Mouse (Mus musculus): Measurements from ENCODE around the gene Pxn. TPM values are rescaled to one million over a fixed set of nuclear protein-coding genes. Genes with fewer than 3 reads are reported as not detected.
A peak's percentile ranks its signal among the peaks of the same experiment; 100 is the strongest.

Gene Pxn
- total RNA-seq, 1 experiment, result 29.4 TPM

- no peak for DNase-seq (ENCODE audit: low read depth, low spot score)
- no peak for TF ChIP-seq HCFC1 (IDR thresholded peaks at IDR 0.05; ENCODE audit: borderline replicate concordance, insufficient read depth, low read length)
- TF ChIP-seq MAFK (IDR thresholded peaks at IDR 0.05; ENCODE audit: insufficient read depth, low read depth, low read length), result no peak
- no peak for TF ChIP-seq ZNF384 (IDR thresholded peaks at IDR 0.05; ENCODE audit: low read depth, low read length)
- no peak for TF ChIP-seq ZC3H11A (IDR thresholded peaks at IDR 0.05; ENCODE audit: borderline replicate concordance, low read depth, low read length)
- no peak for TF ChIP-seq CHD2 (IDR thresholded peaks at IDR 0.05; ENCODE audit: low read depth, low read length)
- Histone ChIP-seq H3K27ac (ENCODE audit: insufficient read depth, low read depth, low read length, poor library complexity, severe bottlenecking) (no peak overlapping the region), H3K9ac (ENCODE audit: insufficient read depth, low read depth, low read length, poor library complexity, severe bottlenecking) (no peak overlapping the region), H3K4me3 (ENCODE audit: insufficient read depth in 1 of 2, low read depth in 1 of 2, low read length in 2 of 2, poor library complexity in 1 of 2, severe bottlenecking in 1 of 2) (no peak overlapping the region), H3K4me1 (ENCODE audit: control insufficient read depth in 2 of 2, insufficient read depth in 2 of 2, low read length in 2 of 2, poor library complexity in 1 of 2) (peaks cover 0 to 2% of the 10 kb centered on the region in 2 experiments; a peak in 1 of 4 replicates), H3K36me3 (ENCODE audit: control insufficient read depth, insufficient read depth, low read length, poor library complexity, severe bottlenecking) (peaks cover 62% of the 10 kb centered on the region), H3K9me3 (ENCODE audit: control insufficient read depth, insufficient read depth, low read depth, low read length) (no peaks in the 10 kb centered on the region)
- in situ Hi-C loops (cut with MboI; ENCODE audit: low sequenced_read_pairs in 2 of 2, unreplicated experiment in 2 of 2), result no loop called here
Measured at GRCm38 (mm10) chr5:115586780-115587179, 80.3 kb downstream of the Pxn start.

DNA sequence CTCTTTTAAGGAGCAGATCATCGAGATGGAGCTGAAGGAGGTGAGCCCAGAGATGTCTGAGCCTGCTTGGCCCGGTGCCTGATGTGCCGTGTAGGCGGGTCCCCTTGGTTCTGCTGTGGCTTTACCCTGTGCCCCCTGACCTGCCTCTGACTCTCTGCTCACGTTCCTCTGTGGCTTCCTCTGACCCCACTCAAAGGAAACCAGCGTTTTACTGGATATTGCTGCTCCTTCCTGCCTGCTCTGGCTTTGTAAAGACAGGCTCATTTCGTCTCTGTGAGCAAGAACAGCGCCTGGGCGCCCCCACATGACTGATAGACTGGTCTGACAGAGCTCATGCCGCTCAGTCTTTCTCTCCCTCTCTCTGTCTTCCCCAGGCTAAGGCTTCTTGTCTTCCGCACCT, 84.6 kb downstream of the Pxn start:
- TF ChIP-seq MAFK (IDR thresholded peaks at IDR 0.05; ENCODE audit: insufficient read depth, low read depth, low read length), result no peak
- no peak for TF ChIP-seq ZNF384 (IDR thresholded peaks at IDR 0.05; ENCODE audit: low read depth, low read length)
- no peak for TF ChIP-seq ZC3H11A (IDR thresholded peaks at IDR 0.05; ENCODE audit: borderline replicate concordance, low read depth, low read length)
- TF ChIP-seq CHD2 (IDR thresholded peaks at IDR 0.05; ENCODE audit: low read depth, low read length), result no peak
- no peak for TF ChIP-seq HCFC1 (IDR thresholded peaks at IDR 0.05; ENCODE audit: borderline replicate concordance, insufficient read depth, low read length)
- in situ Hi-C loops (cut with MboI; ENCODE audit: low sequenced_read_pairs in 2 of 2, unreplicated experiment in 2 of 2), result no loop called here
- H3K27ac ChIP-seq (ENCODE audit: insufficient read depth, low read depth, low read length, poor library complexity, severe bottlenecking), result peak overlapping the region; percentile 5; the same call in 1 of the 2 replicates
- no peaks in the 10 kb centered on the region for H3K4me1 ChIP-seq (ENCODE audit: control insufficient read depth in 2 of 2, insufficient read depth in 2 of 2, low read length in 2 of 2, poor library complexity in 1 of 2)
- peaks cover 72% of the 10 kb centered on the region for H3K36me3 ChIP-seq (ENCODE audit: control insufficient read depth, insufficient read depth, low read length, poor library complexity, severe bottlenecking)
- H3K9ac ChIP-seq (ENCODE audit: insufficient read depth, low read depth, low read length, poor library complexity, severe bottlenecking), result no peak overlapping the region
- no peak overlapping the region for H3K4me3 ChIP-seq (ENCODE audit: insufficient read depth in 1 of 2, low read depth in 1 of 2, low read length in 2 of 2, poor library complexity in 1 of 2, severe bottlenecking in 1 of 2)
- no peak for DNase-seq (ENCODE audit: low read depth, low spot score)
- no peaks in the 10 kb centered on the region for H3K9me3 ChIP-seq (ENCODE audit: control insufficient read depth, insufficient read depth, low read depth, low read length)

GRCm38 (mm10) chr5:115591506-115591905, 85.0 kb downstream of the Pxn start:
- Histone ChIP-seq H3K4me3 (ENCODE audit: insufficient read depth in 1 of 2, low read depth in 1 of 2, low read length in 2 of 2, poor library complexity in 1 of 2, severe bottlenecking in 1 of 2) (no peak overlapping the region), H3K9ac (ENCODE audit: insufficient read depth, low read depth, low read length, poor library complexity, severe bottlenecking) (no peak overlapping the region), H3K36me3 (ENCODE audit: control insufficient read depth, insufficient read depth, low read length, poor library complexity, severe bottlenecking) (peaks cover 73% of the 10 kb centered on the region), H3K9me3 (ENCODE audit: control insufficient read depth, insufficient read depth, low read depth, low read length) (no peaks in the 10 kb centered on the region), H3K4me1 (ENCODE audit: control insufficient read depth in 2 of 2, insufficient read depth in 2 of 2, low read length in 2 of 2, poor library complexity in 1 of 2) (no peaks in the 10 kb centered on the region), H3K27ac (ENCODE audit: insufficient read depth, low read depth, low read length, poor library complexity, severe bottlenecking) (no peak overlapping the region)
- in situ Hi-C loops (cut with MboI; ENCODE audit: low sequenced_read_pairs in 2 of 2, unreplicated experiment in 2 of 2), result no loop called here
- TF ChIP-seq CHD2 (IDR thresholded peaks at IDR 0.05; ENCODE audit: low read depth, low read length) (no peak), ZC3H11A (IDR thresholded peaks at IDR 0.05; ENCODE audit: borderline replicate concordance, low read depth, low read length) (no peak), MAFK (IDR thresholded peaks at IDR 0.05; ENCODE audit: insufficient read depth, low read depth, low read length) (no peak), HCFC1 (IDR thresholded peaks at IDR 0.05; ENCODE audit: borderline replicate concordance, insufficient read depth, low read length) (no peak), ZNF384 (IDR thresholded peaks at IDR 0.05; ENCODE audit: low read depth, low read length) (no peak)
- no peak for DNase-seq (ENCODE audit: low read depth, low spot score)

DNA sequence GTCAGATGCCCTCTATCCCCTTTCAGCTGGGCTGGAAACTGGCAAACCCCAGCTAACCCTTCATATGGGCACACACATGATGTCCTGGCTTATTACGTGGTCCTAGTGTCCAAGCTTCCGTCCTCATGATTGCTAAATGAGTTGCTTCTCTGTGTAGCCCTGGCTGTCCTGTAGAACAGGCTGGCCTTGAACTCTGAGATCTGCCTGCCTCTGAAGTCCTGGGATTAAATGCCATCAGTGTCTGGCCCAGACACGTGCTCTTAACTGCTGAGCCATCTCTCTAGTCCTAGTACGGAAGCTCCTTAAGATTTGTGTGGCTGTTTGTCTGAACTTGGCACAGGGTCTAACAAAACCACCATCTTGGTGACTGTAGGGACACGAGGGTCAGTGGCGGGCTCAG, 97.1 kb downstream of the Pxn start:
- Histone ChIP-seq H3K9me3 (ENCODE audit: control insufficient read depth, insufficient read depth, low read depth, low read length) (no peaks in the 10 kb centered on the region), H3K4me1 (ENCODE audit: control insufficient read depth in 2 of 2, insufficient read depth in 2 of 2, low read length in 2 of 2, poor library complexity in 1 of 2) (peaks cover 0 to 4% of the 10 kb centered on the region in 2 experiments; a peak in 1 of 4 replicates), H3K4me3 (ENCODE audit: insufficient read depth in 1 of 2, low read depth in 1 of 2, low read length in 2 of 2, poor library complexity in 1 of 2, severe bottlenecking in 1 of 2) (no peak overlapping the region), H3K27ac (ENCODE audit: insufficient read depth, low read depth, low read length, poor library complexity, severe bottlenecking) (no peak overlapping the region), H3K36me3 (ENCODE audit: control insufficient read depth, insufficient read depth, low read length, poor library complexity, severe bottlenecking) (peaks cover 61% of the 10 kb centered on the region), H3K9ac (ENCODE audit: insufficient read depth, low read depth, low read length, poor library complexity, severe bottlenecking) (no peak overlapping the region)
- TF ChIP-seq ZC3H11A (IDR thresholded peaks at IDR 0.05; ENCODE audit: borderline replicate concordance, low read depth, low read length) (no peak), HCFC1 (IDR thresholded peaks at IDR 0.05; ENCODE audit: borderline replicate concordance, insufficient read depth, low read length) (no peak), MAFK (IDR thresholded peaks at IDR 0.05; ENCODE audit: insufficient read depth, low read depth, low read length) (no peak), CHD2 (IDR thresholded peaks at IDR 0.05; ENCODE audit: low read depth, low read length) (no peak), ZNF384 (IDR thresholded peaks at IDR 0.05; ENCODE audit: low read depth, low read length) (no peak)
- DNase-seq (ENCODE audit: low read depth, low spot score), result no peak
- in situ Hi-C loops (cut with MboI; ENCODE audit: low sequenced_read_pairs in 2 of 2, unreplicated experiment in 2 of 2), result no loop called here

Other genes starting within 250 kb of the Pxn start
- gene Rnf10, start 233.8 kb upstream of the Pxn start, total RNA-seq (2012; rRNA removed), result 134 and 138 TPM in 2 replicates
- 28.3 and 34.8 TPM in 2 replicates for gene Coq5, start 227.0 kb upstream of the Pxn start, total RNA-seq (2012; rRNA removed)
- gene Dynll1, start 205.7 kb upstream of the Pxn start, total RNA-seq (2012; rRNA removed), result 575 and 753 TPM in 2 replicates
- 42.6 and 57.2 TPM in 2 replicates for gene Srsf9, start 179.5 kb upstream of the Pxn start, total RNA-seq (2012; rRNA removed)
- gene Gatc, start 165.5 kb upstream of the Pxn start, total RNA-seq (2012; rRNA removed), result 1.9 and 3.1 TPM in 2 replicates
- gene Triap1, start 165.5 kb upstream of the Pxn start, total RNA-seq (2012; rRNA removed), result 21.5 and 30.7 TPM in 2 replicates
- 936 and 1,706 TPM in 2 replicates for gene Cox6a1, start 157.7 kb upstream of the Pxn start, total RNA-seq (2012; rRNA removed)
- gene Msi1, start 77.1 kb upstream of the Pxn start, total RNA-seq (2012; rRNA removed), result 5.6 and 9.0 TPM in 2 replicates
- 31.1 and 36.6 TPM in 2 replicates for gene Pla2g1b, start 40.4 kb upstream of the Pxn start, total RNA-seq (2012; rRNA removed)
- 15.3 and 25.7 TPM in 2 replicates for gene Sirt4, start 22.0 kb upstream of the Pxn start, total RNA-seq (2012; rRNA removed)
- gene Rplp0, start 52.8 kb downstream of the Pxn start, total RNA-seq (2012; rRNA removed), result 2,284 and 2,327 TPM in 2 replicates
- 112 and 163 TPM in 2 replicates for gene Gcn1l1, start 58.6 kb downstream of the Pxn start, total RNA-seq (2012; rRNA removed)
- 44.7 and 58.7 TPM in 2 replicates for gene Rab35, start 125.2 kb downstream of the Pxn start, total RNA-seq (2012; rRNA removed)
- 18.5 and 25.3 TPM in 2 replicates for gene Bicdl1, start 224.9 kb downstream of the Pxn start, total RNA-seq (2012; rRNA removed)